Comparison of ENCODE assay signal across 8 mouse cellular contexts in the genomic region with DNA sequence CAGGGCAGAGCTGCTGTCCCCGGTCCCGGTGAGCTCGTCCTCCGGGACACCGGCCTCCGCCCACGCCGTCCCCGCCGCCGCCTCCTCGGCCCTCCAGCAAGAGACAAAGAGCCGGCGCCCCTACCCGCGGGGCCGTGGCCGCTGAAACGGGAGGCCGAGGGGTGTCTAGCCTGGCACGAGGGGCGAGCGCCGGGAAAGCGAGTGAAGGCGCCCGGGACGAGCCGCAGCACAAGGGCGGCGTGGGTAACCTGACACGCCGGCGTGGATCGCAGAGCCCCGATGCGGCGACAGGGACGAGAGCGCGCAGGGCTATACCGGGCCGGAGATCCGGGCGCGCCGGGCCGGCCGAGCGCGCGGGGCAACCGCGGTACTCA. TPM values are rescaled to one million over a fixed set of nuclear protein-coding genes. Genes with fewer than 3 reads are reported as not detected.
DNase-seq lines count a peak whose midpoint lies in the region; ATAC-seq and TF ChIP-seq lines count a peak whose summit lies in the region.

No protein-coding gene starts in this region.

- peak overlapping the region; percentile 70 for H3K4me2 ChIP-seq in forebrain, embryonic 15.5 days (replicated peaks)

- no peak for TF ChIP-seq CTCF in brain, embryonic 14.5 days (IDR thresholded peaks at IDR 0.05; ENCODE audit: borderline replicate concordance, extremely low read depth, insufficient read depth, insufficient read length)
- TF ChIP-seq CTCF in left cerebral cortex, adult 2 months (IDR thresholded peaks at IDR 0.05), result no peak

- intact Hi-C loops in heart, postnatal 36 days (cut with DNase I), result loop anchor here (2.0 to 10.0 kb wide), 4 partner anchors 28 to 400 kb away; no protein-coding TSS in a partner anchor
- intact Hi-C loops in left cerebral cortex, adult 2 months (cut with DNase I), result loop anchor here (1.0 to 5.0 kb wide), 3 partner anchors 88 to 132 kb away; no protein-coding TSS in a partner anchor

- TF ChIP-seq POLR2A in brain, embryonic 14.5 days (IDR thresholded peaks at IDR 0.05; ENCODE audit: borderline replicate concordance, extremely low read depth, insufficient read depth, insufficient read length, poor library complexity, severe bottlenecking), result no peak

- no peaks in the 10 kb centered on the region for H3K9me3 ChIP-seq in forebrain, embryonic 15.5 days
- no peaks in the 10 kb centered on the region for H3K9me3 ChIP-seq in megakaryocyte, embryonic 14.5 days

- no peaks in the 10 kb centered on the region for H3K27me3 ChIP-seq in forebrain, embryonic 15.5 days
- peaks cover 84% of the 10 kb centered on the region for H3K27me3 ChIP-seq in megakaryocyte, embryonic 14.5 days (replicated peaks)

- whole genome bisulfite sequencing in forebrain, embryonic 15.5 days, result under 1% methylated on average over 53 of the region's 54 CpGs

- H3K36me3 ChIP-seq in forebrain, embryonic 15.5 days, result no peaks in the 10 kb centered on the region
- H3K36me3 ChIP-seq in megakaryocyte, embryonic 14.5 days (replicated peaks; ENCODE audit: low read length), result no peaks in the 10 kb centered on the region

- peak; percentile 11 for ATAC-seq in forebrain, embryonic 15.5 days (replicated peaks)
- ATAC-seq in megakaryocyte progenitor cell, adult 5-6 weeks (replicated peaks; ENCODE audit: poor library complexity), result no peak

- H3K4me1 ChIP-seq in forebrain, embryonic 15.5 days, result peaks cover 37% of the 10 kb centered on the region
- peaks cover 24% of the 10 kb centered on the region for H3K4me1 ChIP-seq in megakaryocyte, embryonic 14.5 days

- H3K9ac ChIP-seq in forebrain, embryonic 15.5 days (replicated peaks), result peak overlapping the region; percentile 98

- peak overlapping the region; percentile 100 for H3K27ac ChIP-seq in forebrain, embryonic 15.5 days (replicated peaks)
- H3K27ac ChIP-seq in left cerebral cortex, adult 2 months, result peak overlapping the region; percentile 94

- DNase-seq in MN1 (ENCODE audit: low spot score), result peak; percentile 62
- DNase-seq in brain, embryonic 14.5 days (ENCODE audit: low read depth), result peak; percentile 59
- peak; percentile 44 to 72 for DNase-seq in heart, postnatal 36 days
- peak; percentile 59 to 60 for DNase-seq in left cerebral cortex, adult 2 months (ENCODE audit: extremely low spot score in 1 of 2, low spot score in 2 of 2)
- DNase-seq in right cerebral cortex, postnatal 4 days, result peak; percentile 54

- H3K4me3 ChIP-seq in forebrain, embryonic 15.5 days, result peak overlapping the region; percentile 95
- H3K4me3 ChIP-seq in left cerebral cortex, adult 2 months, result peak overlapping the region; percentile 79
- peak overlapping the region; percentile 92 for H3K4me3 ChIP-seq in megakaryocyte, embryonic 14.5 days (replicated peaks)

RNA-seq across cellular contexts. Expression of gene Trio, which starts 0.7 kb away (rescaled TPM):
- polyA plus RNA-seq in brain, embryonic 14.5 days (2012; rRNA removed), result 148 and 202 TPM in 2 replicates
- 43.8 and 44.7 TPM in 2 replicates for polyA plus RNA-seq in forebrain, embryonic 15.5 days (2015; fragmentation: Nextera tagmentation; extraction: Ambion mirVana)
- total RNA-seq in heart, postnatal 36 days (2021), result 10 to 100 TPM; 34.6 to 39.9 TPM
- 100 to 1,000 TPM; 252 to 279 TPM for total RNA-seq in left cerebral cortex, adult 2 months (2021)
- 5.8 and 8.2 TPM in 2 replicates for polyA plus RNA-seq in megakaryocyte, embryonic 14.5 days (2012; ENCODE audit: insufficient read depth, low replicate concordance)
- total RNA-seq in megakaryocyte progenitor cell, adult 5-6 weeks (2015), result 18.1 and 19.4 TPM in 2 replicates
- 17.7 and 20.2 TPM in 2 replicates for total RNA-seq in megakaryocyte progenitor cell, adult 5-6 weeks (2017)

Comparison
In these comparisons a context has a peak if more than half of its experiments do, and no peak if none do; other contexts are left out.
1. RNA of gene Trio, which starts 0.7 kb away (total RNA-seq): 252 to 279 TPM in left cerebral cortex, adult 2 months; 34.6 to 39.9 TPM in heart, postnatal 36 days and 17.7 to 20.2 TPM in megakaryocyte progenitor cell, adult 5-6 weeks; every median in the first group is over 4 times any median in the second.
2. Peak in every context shown above with its lines, with median percentiles within 50 percentile points of each other: DNase-seq and H3K4me3 ChIP-seq.